Mouse (Mus musculus) gastrocnemius, postnatal 36 days (tissue): ENCODE data around the gene Peli1. TPM values are rescaled to one million over a fixed set of nuclear protein-coding genes. Genes with fewer than 3 reads are reported as not detected.
"Not testable (repeated sequence)": the region's sequence is repeated elsewhere in the genome, so short reads cannot be mapped to it uniquely, and the experiment has no call there.

Source experiments
- DNase-seq, 2 experiments: peaks; one replicate each; pipeline ENCODE4 v3.0.0; 2022
- intact Hi-C: fragments of 180-260 bp; cut with DNase I; formaldehyde crosslinking; loops from one replicate; pipeline ENCODE4 v1.15.1; 2025
- total RNA-seq, 2 experiments: library from RNA; stranded (reverse); gene quantifications; 2 replicates each; pipeline ENCODE4 v1.2.3; 2021

Gene Peli1
- total RNA-seq, 2 experiments from 2014 or later: 11.0 to 11.4 TPM

GRCm38 (mm10) chr11:21141242-21141641, 50.2 kb downstream of the Peli1 start:
- no peak for DNase-seq
- intact Hi-C loops: no loop called here

GRCm38 (mm10) chr11:21141755-21142154, 50.7 kb downstream of the Peli1 start:
- DNase-seq: no peak
- intact Hi-C loops: no loop called here

GRCm38 (mm10) chr11:21149476-21149875, 58.4 kb downstream of the Peli1 start:
- DNase-seq: no peak
- intact Hi-C loops: no loop called here

GRCm38 (mm10) chr11:21150316-21150715, 59.2 kb downstream of the Peli1 start:
- no peak for DNase-seq
- intact Hi-C loops: no loop called here

GRCm38 (mm10) chr11:21151672-21152071, 60.6 kb downstream of the Peli1 start:
- intact Hi-C loops: no loop called here

GRCm38 (mm10) chr11:21153111-21153510, 62.0 kb downstream of the Peli1 start:
- DNase-seq: no peak
- intact Hi-C loops: no loop called here

More at GRCm38 (mm10) chr11:21151672-21152071, 60.6 kb downstream of the Peli1 start:
- DNase-seq: no peak

- intact Hi-C loops: no loop called here
- DNase-seq: no peak
Observed at GRCm38 (mm10) chr11:21157595-21157994, 66.5 kb downstream of the Peli1 start.

GRCm38 (mm10) chr11:21162093-21162492, 71.0 kb downstream of the Peli1 start:
- no peak for DNase-seq
- intact Hi-C loops: no loop called here

- no peak for DNase-seq
- intact Hi-C loops: no loop called here
Observed at GRCm38 (mm10) chr11:21163143-21163542, 72.1 kb downstream of the Peli1 start.

- intact Hi-C loops: no loop called here
- no peak for DNase-seq
Observed at GRCm38 (mm10) chr11:21163673-21164072, 72.6 kb downstream of the Peli1 start.

GRCm38 (mm10) chr11:21164312-21164993, 73.4 kb downstream of the Peli1 start:
- no peak for DNase-seq
- intact Hi-C loops: no loop called here

GRCm38 (mm10) chr11:21164994-21165560, 74.0 kb downstream of the Peli1 start:
- intact Hi-C loops: no loop called here
- no peak for DNase-seq

GRCm38 (mm10) chr11:21166495-21167096, 75.5 kb downstream of the Peli1 start:
- intact Hi-C loops: no loop called here
- DNase-seq: no peak

- intact Hi-C loops: no loop called here
- DNase-seq: no peak
Observed at GRCm38 (mm10) chr11:21168828-21169607, 77.9 kb downstream of the Peli1 start.

GRCm38 (mm10) chr11:21169608-21169860, 78.4 kb downstream of the Peli1 start:
- DNase-seq, intact Hi-C loops: not testable (repeated sequence)

GRCm38 (mm10) chr11:21172281-21172680, 81.2 kb downstream of the Peli1 start:
- DNase-seq: no peak
- intact Hi-C loops: no loop called here

GRCm38 (mm10) chr11:21173926-21174325, 82.8 kb downstream of the Peli1 start:
- intact Hi-C loops: no loop called here

GRCm38 (mm10) chr11:21174396-21174795, 83.3 kb downstream of the Peli1 start:
- intact Hi-C loops: no loop called here
- DNase-seq: no peak

More at GRCm38 (mm10) chr11:21173926-21174325, 82.8 kb downstream of the Peli1 start:
- DNase-seq: no peak

- intact Hi-C loops: loop anchor here (5.0 kb wide), 1 partner anchor 383 kb away; no protein-coding TSS in a partner anchor
- no peak for DNase-seq
Observed at GRCm38 (mm10) chr11:21175063-21175462, 84.0 kb downstream of the Peli1 start.

- DNase-seq: no peak
- intact Hi-C loops: loop anchor here (2.0 to 5.0 kb wide), 2 partner anchors 266 to 384 kb away; no protein-coding TSS in a partner anchor
Observed at GRCm38 (mm10) chr11:21176491-21176890, 85.4 kb downstream of the Peli1 start.

GRCm38 (mm10) chr11:21178343-21178742, 87.3 kb downstream of the Peli1 start:
- DNase-seq: peak in 1 of 2 experiments; percentile 13
- intact Hi-C loops: loop anchor here (5.0 kb wide), 1 partner anchor 386 kb away; no protein-coding TSS in a partner anchor
